Mouse (Mus musculus): ENCODE results near the gene Gm20532.

Gene Gm20532

DNA sequence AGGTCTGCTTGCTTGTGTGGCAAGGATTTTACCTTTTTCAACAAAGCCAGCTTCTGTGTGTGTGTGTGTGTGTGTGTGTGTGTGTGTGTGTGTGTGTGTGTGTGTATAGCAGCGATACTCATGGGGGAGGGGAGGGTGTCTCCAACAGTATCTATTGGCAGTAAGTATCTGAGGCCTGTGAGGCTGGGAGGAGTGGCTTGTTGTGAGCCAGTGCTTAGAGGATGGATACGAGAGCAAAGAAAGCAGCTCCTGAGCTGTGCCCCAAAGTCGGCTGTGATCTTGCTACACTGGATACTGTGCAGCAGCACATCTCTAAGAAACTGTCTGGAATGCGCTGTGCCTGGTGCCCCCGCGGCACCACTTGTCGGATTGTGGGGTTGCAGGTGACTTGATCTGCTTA is 31.5 kb downstream of the Gm20532 start:
- CTCF ChIA-PET, result no interaction called here

DNA sequence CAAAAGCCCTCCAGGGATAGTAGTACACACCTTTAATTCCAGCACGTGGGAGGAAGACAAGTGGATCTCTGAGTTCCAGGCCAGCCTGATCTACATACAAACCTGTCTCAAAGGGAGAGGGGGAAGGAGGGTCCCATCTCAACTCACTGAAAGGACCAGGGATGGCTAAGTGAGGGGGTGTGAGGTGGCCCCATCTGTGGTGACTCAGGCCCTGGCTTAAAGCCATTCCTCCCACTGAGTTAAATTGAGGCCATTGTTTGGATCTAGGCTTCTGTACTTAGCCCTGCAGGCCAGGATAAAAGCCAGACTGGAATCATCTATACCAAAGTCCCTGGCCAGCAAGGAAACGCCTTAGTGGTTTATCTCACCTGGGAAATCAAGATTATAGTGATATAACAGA is 34.8 kb downstream of the Gm20532 start:
- CTCF ChIA-PET, result no interaction called here

DNA sequence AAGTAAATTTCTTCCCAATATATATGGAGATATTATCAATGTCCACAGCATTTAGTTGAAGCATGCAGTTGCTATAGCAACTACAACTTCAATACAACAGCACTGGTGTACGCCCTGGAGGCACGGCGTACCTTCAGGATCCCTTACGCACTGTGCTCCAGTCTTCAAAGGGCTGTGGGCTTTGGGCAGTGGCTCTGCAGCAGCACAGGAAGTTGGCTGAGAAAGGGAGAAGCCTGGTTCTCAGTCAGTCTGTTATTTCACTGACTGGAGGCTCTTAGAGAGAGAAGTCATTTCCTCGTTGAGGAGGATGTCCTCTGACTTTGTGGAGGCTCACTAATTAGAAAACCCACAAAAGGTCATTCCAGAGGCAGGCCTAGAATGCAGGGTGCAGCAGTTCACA is 36.5 kb downstream of the Gm20532 start:
- CTCF ChIA-PET, result no interaction called here

DNA sequence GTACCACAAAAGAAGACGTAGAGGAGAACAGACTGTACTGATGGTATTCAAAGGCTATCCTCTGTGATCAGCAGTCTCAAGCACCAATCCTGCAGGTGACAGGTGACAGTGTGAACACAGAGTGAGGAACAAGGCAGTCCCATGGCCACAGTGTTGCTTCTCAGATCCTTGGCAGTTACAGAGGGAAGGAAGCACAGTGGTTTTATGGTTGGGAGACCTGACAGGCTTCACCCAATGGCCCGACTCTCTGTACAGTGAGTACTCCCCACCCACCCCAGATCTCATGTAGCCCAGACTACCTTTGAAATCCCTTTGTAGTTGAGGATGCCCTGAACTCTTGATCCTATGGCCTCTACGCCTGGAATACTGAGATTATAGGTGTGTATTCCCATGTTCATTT is 39.0 kb downstream of the Gm20532 start:
- CTCF ChIA-PET, result no interaction called here

DNA sequence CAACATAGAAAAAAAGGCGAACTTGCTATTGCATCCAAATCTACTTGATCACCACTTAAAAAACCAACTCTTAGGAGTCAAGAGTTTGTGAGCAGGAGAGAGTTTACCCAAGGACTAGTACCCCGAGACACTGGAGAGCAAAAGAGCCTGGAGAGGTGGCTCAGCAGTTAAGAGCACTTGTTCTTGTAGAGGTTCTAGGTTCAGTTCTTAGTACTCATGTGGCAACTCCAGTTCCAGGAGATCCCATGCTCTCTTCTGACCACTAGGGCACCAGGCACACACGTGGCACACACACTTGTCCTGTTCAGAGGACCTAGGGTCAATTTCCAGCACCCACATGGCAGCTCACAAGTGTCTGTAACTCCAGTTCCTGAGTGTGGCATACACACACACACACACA is 39.6 kb downstream of the Gm20532 start:
- CTCF ChIA-PET, result interaction anchor here (0.6 kb wide), 1 partner anchor 98 kb away, joined by 4 read pairs; no protein-coding TSS in a partner anchor

DNA sequence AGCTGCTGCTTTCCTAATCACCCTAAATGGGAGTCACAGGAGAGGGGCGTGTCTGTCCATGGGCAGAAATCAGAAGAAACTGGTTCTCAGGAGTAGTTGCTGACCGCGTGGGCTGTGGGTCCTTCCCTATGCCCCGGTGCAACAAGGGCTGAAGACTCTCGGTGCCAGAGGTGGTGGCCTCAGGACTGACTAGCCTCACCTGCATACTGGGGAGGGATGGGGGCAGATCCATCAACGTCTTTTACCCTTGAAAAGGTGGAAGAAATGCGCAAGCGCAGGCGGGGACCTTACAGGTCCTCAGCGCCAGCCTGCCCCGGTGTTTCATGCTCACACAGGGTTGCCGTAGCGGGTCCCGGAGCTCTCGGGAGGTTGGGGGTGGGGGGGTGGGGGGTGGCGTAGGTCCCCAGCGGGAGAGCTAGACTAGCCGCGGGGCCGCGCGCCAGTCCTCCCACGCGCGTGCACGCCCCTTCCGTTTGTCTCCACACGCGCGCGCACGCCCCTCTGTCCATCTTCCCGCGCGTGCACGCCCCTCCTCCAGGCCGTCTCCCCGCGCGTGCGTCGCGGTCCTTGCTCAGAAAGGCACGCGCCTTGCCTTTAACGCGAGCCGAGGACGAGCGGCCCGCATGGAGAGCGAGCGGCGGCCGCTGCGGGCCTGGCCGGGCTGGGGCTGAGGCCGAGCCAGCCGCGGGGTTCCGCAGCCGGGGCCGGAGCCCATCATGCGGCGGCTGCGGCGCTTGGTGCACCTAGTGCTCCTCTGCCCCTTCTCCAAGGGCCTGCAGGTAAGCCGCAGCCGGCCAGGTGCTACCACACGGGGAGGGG is 41.7 kb downstream of the Gm20532 start, which contains the start of gene Fam69b:
Gene Fam69b (plus strand): TSS at position 537 of the 819 bp plus-strand sequence.
- CTCF ChIA-PET, result no interaction called here

DNA sequence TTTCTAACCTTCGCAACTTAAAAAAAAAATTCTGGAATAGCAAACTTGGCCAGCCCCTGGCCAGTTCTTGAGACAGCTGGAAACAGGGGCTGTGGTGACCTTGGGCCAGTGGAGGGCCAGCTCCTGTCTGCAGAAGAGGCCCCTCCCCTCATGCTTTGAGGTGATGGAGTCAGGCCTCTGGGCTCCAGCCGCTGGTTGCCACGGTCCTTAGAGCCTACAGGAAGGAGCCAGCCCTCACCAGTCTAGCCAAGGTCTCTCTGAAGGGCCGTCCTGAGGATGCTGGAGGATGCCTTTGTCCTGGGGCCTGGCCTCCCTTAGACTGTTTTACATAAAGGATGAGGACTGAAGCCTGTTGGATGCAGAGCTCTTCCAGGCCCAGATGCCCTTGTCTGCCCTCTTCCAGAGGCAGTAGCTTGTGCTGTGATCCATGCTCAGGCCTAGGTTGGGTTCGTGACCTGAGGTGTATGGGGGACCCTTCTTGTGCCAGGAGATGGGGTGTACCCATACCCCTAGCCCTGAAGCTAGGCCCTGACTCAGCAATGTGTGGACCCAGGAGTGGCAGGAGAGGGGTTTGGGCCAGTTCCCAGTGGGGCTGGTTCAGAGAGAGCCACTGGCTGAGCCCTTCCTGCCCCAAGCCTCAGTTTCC is 42.5 kb downstream of the Gm20532 start:
- CTCF ChIA-PET, result interaction anchor here (0.5 kb wide), 1 partner anchor 303 kb away, joined by 3 read pairs; no protein-coding TSS in a partner anchor

DNA sequence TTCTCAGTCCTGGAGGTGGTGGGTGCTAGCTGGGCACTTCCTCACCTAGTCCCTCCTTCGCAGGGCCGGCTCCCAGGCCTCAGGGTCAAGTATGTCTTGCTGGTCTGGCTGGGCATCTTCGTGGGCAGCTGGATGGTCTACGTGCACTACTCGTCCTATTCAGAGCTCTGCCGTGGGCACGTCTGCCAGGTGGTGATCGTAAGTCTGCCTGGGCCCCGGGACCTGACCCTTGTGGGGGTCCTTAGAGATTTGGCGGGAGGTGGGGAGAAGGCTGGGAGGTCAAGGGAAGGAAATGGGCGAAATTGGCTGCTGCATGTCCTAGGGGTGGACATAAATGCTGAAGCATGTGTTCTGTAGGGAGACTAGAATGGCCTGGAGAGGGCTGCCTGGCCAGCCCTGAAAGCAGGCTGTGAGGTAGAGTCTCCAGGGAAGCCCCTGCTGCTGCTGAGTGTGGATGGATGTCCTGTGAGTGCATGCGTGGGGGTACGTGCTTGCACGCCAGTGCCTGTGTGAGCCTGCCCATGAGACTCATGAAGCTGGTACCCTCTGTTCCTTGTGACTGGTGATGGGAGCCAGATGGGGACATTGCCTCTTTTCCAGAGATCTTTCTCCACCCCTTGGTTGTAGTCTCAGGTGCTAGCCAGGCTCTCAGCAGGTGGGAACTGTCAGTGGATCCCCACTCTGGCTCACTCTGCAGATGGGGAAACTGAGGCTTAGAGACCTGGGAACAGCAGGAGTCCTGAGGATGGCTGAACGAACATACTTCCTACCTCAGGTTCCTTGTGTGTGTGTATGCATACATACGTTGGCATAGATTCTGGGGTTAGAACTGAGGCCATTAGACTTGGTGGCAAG is 46.3 kb downstream of the Gm20532 start:
- CTCF ChIA-PET, result no interaction called here

DNA sequence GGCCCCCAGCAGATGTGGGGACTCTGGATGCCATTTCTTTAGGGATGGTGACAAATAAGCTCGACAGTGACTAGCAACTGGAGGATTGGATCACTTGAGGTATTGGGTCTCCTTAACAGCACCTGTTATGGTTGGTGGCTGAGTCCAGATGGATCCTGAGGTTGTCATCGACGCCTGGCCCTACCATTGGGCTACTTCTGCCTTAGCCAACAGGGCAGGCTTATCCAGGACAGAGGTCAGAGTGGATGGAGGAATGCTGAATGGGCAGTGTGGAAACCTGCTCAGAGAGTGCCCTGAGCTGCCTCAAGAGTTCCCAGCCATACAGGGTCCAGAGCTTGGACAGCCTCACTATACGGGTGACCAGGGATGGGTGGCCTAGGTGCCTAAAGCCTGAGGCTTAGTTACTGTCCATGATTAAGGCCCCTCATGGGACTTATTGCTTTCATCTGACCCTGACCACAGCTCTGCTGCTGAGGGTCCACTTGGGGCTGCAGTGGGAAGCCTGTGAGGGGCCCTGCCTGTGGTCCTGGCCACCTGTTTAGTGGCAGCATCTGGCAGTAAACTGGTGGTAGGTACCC is 47.6 kb downstream of the Gm20532 start:
- CTCF ChIA-PET, result interaction anchor here (0.5 kb wide), 1 partner anchor 1341 kb away, joined by 3 read pairs; no protein-coding TSS in a partner anchor

DNA sequence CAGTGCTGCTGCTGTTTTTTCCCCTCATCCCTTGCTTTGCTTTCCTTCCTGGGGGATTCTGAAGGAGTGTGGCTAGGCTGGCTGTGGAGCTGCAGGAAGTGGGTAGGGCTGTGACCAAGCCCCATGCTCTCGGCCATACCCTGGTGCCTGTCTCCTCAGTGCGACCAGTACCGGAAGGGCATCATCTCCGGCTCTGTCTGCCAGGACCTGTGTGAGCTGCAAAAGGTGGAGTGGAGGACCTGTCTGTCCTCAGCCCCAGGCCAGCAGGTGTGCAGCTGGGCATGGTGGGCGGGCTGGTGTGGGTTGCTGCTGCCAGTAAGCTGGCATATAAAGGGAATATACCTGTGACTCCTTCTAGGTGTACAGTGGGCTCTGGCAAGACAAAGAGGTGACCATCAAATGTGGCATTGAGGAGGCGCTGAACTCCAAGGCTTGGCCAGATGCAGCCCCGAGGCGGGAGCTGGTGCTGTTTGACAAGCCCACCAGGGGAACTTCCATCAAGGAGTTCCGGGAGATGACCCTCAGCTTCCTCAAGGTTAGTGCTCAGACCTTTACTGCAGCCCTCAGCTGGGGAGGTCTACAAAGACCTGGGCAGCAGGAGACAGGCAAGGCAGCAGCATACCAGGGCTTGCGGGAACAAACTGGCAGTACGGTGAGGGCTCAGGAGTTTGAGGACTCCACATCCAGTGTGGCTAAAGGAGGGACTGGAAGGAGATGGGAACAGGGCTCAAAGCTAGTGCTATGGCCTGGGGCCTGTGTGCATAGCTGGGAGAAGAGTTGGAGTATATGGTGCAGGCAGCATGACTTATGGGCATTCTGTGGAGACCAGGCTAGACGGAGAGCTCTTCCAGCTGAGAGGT is 48.4 kb downstream of the Gm20532 start:
- CTCF ChIA-PET, result interaction anchor here (0.5 to 1.3 kb wide), 2 partner anchors 12 to 1342 kb away, joined by 3 to 13 read pairs; no protein-coding TSS in a partner anchor

DNA sequence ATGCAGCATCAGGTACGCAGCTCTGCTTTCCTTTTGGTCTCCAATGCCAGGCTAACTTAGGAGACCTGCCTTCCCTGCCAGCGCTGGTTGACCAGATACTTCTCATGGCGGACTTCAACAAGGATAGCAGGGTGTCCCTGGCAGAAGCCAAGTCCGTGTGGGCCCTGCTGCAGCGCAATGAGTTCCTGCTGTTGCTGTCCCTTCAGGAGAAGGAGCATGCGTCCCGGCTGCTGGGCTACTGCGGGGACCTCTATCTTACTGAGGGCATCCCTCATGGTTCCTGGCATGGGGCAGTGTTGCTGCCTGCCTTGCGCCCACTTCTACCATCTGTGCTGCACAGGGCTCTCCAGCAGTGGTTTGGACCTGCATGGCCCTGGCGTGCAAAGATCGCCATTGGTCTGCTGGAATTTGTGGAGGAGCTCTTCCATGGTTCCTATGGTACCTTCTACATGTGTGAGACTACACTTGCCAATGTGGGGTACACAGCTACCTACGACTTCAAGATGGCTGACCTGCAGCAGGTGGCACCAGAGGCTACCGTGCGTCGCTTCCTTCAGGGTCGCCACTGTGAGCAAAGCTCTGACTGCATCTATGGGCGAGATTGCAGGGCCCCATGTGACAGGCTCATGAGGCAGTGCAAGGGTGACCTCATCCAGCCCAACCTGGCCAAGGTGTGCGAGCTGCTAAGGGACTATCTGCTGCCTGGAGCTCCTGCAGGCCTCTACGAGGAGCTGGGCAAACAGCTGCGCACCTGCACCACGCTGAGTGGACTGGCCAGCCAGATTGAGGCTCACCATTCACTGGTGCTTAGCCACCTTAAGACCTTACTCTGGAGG is 49.3 kb downstream of the Gm20532 start:
- CTCF ChIA-PET, result interaction anchor here (1.0 to 1.3 kb wide), 2 partner anchors 11 to 23 kb away, joined by 4 to 13 read pairs; no protein-coding TSS in a partner anchor

DNA sequence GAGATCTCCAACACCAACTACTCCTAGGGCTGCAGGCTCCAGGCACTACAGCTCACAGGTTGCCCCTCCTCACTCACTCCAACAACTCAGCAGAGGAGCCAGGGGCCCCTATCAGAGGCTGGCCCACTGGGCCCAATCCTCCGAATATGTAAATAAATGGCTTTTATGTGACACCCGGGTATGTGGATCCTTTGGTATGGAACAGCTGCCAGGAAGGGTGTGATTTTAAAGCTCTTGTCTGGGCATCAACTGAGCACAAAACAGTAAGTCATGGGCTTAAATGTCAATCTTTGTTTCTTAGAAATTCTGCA is 49.8 kb downstream of the Gm20532 start:
- CTCF ChIA-PET, result interaction anchor here (1.0 to 1.3 kb wide), 2 partner anchors 11 to 24 kb away, joined by 4 to 13 read pairs; no protein-coding TSS in a partner anchor

DNA sequence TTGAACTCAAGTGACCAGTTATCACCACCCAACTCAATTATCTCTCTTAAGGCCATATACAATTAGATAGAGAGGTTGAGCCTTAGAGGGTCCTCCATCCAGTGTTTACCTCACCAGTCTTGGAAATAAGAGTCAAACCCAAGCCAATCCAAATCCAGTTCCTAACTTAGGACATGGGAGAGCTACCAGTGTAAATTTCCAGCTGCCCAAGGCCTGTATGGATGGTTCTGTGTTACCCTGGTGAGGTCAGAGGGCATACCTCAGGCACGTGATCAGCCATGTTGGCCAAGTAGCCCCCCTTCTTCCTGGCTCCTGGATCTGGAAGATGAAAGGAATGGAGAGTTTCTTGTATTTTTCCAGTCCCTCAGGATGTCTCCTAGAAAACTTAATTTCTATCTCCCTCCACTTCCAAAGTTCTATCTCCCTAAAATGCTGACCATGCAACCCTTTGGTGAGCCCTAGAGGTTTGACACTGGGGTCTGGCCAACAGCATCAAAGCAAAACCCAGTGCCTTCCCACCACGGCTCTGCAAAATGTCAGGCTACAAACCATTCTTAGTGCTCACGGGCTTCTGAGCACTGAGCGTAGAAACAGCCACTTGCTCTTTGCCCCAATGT is 51.0 kb downstream of the Gm20532 start:
- CTCF ChIA-PET, result no interaction called here

DNA sequence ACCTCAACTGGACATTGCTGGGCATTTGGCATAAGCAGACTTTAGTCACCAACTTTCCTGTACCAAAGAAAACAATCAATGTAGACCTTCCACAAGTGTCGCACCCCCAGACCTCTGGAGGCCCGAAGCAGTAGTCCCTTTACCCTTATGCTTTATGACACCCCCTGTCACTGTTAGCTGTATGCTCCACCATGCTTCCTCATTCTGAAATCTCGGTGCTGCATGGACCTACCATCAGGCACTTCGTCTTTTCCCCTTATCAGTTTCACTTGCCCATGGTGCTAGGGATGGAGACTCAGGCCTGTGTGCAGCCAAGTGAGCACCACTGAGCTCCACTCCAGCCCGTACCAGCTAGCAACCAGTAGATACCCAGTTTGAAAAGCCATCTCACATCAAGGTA is 51.6 kb downstream of the Gm20532 start:
- CTCF ChIA-PET, result no interaction called here

DNA sequence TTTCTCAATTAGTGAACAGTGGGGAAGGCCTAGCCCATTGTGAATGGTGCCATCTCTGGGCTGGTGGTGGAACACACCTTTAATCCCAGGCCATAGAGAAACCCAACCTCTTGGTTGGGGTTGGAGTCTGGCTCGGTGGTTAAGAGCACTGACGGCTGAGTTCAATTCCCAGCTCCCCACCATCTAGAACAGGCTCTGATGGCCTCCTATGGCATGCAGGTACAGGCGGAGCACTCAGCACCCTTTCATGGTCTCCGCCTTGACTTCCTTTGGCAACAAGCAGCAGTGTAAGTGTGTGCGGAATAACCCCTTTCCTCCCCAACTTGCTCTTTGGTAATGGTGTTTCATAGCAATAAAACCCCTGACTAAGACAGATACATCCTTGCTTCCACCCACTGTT is 52.1 kb downstream of the Gm20532 start:
- CTCF ChIA-PET, result interaction anchor here (0.5 kb wide), 1 partner anchor 221 kb away, joined by 5 read pairs; no protein-coding TSS in a partner anchor

DNA sequence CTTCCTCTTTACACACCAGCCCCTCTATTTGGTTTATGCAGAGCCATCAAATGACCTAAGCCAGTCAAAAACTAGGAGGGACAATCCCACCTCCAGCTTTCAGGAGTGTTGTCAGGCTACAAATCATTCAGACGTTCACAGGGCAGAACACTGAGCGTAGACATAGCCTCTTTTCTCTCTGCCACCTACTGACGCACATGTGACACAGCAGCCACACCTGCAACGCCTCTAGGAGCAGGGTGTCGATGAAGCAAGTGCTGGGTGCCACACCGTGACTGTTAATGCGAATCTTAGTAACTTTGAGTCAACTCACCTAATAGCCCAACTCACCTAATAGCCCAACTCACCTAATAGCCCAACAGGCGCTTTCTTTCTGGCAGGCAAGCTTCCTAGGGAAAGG is 52.6 kb downstream of the Gm20532 start:
- CTCF ChIA-PET, result interaction anchor here (0.5 kb wide), 1 partner anchor 221 kb away, joined by 5 read pairs; no protein-coding TSS in a partner anchor

DNA sequence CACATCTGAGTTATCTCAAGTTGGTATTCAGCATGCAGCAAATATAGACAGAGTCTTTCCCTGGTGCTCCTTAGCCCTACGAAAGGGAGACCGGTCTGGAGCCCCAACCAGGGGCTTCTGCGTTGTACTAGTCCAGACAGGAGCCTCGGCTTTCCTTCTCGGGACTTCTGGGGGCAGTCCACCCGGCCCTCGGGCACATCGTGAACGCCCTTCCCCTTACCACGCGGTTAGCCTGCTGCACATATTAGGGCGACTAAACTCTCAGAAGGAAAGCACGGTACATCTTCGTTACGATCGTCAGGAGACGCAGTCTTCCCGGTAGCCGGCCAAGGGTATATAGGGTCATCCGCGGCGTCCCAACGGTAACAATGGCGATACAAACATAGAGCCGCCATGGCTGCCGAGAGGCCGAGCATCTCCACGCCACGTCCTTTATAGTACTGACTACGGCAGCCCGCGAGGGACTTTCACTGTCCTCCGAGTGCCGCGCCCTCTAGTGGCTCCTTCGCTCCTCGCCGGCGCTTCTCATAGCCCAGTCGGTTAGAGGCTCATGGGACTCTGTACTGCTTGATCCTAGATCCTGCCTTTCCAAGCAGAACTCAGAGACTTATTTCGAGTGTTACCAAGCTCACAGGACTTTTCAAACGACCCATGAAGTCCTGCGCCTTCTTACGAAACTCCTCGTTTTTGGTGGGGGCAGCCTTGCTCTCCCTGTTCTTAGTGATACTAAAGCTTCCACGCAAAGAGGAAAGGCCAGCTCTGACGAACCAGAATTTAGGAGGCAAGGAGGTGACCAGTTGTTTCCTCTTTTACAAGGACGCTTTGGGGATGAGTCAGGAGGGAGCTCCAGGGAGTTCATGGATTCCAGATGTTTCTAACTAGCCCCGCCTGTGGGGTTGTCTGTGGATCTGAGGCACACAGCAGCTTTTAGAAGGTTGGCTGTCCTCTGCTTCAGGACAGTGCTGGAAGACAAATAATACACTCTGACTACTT is 53.7 kb downstream of the Gm20532 start:
- CTCF ChIA-PET, result no interaction called here

DNA sequence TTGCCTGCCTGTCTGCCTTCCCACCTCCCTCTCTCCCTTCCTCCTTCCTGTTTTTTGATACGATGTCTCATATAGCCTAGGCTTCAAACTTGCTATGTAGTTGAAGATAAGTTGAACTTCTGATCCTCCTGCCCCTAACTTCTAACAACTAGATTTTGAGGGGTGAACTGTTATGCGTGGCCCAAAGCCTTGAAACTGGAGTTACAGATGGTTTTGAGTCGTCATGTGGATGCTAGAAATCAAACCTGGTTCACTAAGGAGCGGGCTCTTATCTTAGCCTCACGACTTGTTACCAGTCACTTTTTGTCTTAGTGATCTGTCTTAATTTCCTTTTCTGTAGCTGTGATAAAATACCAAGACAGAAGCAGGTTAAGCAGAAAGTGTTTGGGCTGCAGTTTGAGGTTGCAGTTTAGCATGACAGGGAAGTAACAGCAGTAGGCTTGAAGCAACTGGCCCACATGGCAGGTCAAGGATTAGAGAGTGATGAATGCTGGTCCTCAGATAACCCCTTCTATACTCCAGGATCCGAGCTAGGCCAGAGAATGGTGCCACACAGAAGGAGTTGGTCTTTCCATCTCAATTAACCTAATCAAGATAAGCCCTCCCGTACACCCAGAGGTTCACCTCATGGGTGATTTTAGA is 54.7 kb downstream of the Gm20532 start:
- CTCF ChIA-PET, result no interaction called here

All from spleen, embryonic (tissue).